ENCODE assay signal across 11 mouse cellular contexts in the genomic region with DNA sequence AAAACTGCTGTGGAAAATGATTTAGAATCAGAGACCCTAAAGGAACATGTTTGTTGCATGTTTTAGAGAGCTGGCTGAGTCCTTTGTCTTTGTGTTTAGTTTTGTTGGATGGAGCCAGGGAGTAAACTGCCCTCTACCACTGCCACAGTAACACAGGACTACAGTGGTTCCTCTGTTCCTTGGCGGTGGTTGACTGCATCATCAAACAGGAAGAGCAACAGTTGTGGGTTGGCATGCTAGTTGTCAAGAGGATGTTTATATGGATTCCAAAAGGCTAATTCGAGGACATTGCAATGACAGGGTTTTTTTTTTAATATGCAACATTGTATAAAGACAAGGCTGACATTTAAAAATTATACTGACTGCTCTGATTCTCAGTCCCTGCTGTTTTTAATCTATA. TPM values are rescaled to one million over a fixed set of nuclear protein-coding genes. Genes with fewer than 3 reads are reported as not detected.
A peak's percentile ranks its signal among the peaks of the same experiment; 100 is the strongest.
DNase-seq lines count a peak whose midpoint lies in the region; ATAC-seq lines count a peak whose summit lies in the region.
"Had no signal": no experiment of that assay in that cellular context is flagged by ENCODE, and none has a peak within 500 bp of the region (broad histone marks: within the 10 kb centered on the region; RNA-seq: fewer than 3 reads in every experiment).

No protein-coding gene starts in this region.

- H3K27me3 ChIP-seq in intestine, embryonic 15.5 days (replicated peaks) = no peaks in the 10 kb centered on the region
- no peaks in the 10 kb centered on the region for H3K27me3 ChIP-seq in intestine, embryonic 16.5 days (replicated peaks; ENCODE audit: control insufficient read depth, insufficient read depth, low read length)
- H3K27me3 ChIP-seq in embryonic facial prominence, embryonic 10.5 days (replicated peaks; ENCODE audit: low read depth, poor library complexity, severe bottlenecking) = no peaks in the 10 kb centered on the region
- H3K27me3 ChIP-seq in lung, embryonic 16.5 days (ENCODE audit: control insufficient read depth, insufficient read depth, low read depth, low read length) = no peaks in the 10 kb centered on the region

- H3K9me3 ChIP-seq in intestine, embryonic 15.5 days = no peaks in the 10 kb centered on the region
- no peaks in the 10 kb centered on the region for H3K9me3 ChIP-seq in intestine, embryonic 16.5 days (ENCODE audit: control insufficient read depth, low read length)
- no peaks in the 10 kb centered on the region for H3K9me3 ChIP-seq in embryonic facial prominence, embryonic 10.5 days
- no peaks in the 10 kb centered on the region for H3K9me3 ChIP-seq in lung, embryonic 16.5 days (ENCODE audit: control insufficient read depth, low read length)

- ATAC-seq in intestine, embryonic 15.5 days = no peak
- no peak for ATAC-seq in intestine, embryonic 16.5 days
- ATAC-seq in lung, embryonic 16.5 days (ENCODE audit: low read depth) = peak; percentile 69; the same call in 1 of the 2 replicates
- no peak for ATAC-seq in cerebellum, adult (ENCODE audit: insufficient number of reproducible peaks, low FRiP score, low TSS enrichment)

- H3K4me2 ChIP-seq in intestine, embryonic 15.5 days (replicated peaks) = no peak overlapping the region
- no peak overlapping the region for H3K4me2 ChIP-seq in intestine, embryonic 16.5 days (ENCODE audit: low read depth, low read length)
- H3K4me2 ChIP-seq in lung, embryonic 16.5 days (ENCODE audit: low read depth, low read length) = no peak overlapping the region

- H3K4me1 ChIP-seq in intestine, embryonic 15.5 days (replicated peaks) = no peaks in the 10 kb centered on the region
- H3K4me1 ChIP-seq in intestine, embryonic 16.5 days (ENCODE audit: control insufficient read depth, insufficient read depth, low read length) = peaks cover 4% of the 10 kb centered on the region; the same call in 1 of the 2 replicates
- H3K4me1 ChIP-seq in embryonic facial prominence, embryonic 10.5 days = peaks cover 18% of the 10 kb centered on the region
- H3K4me1 ChIP-seq in lung, embryonic 16.5 days (replicated peaks; ENCODE audit: control insufficient read depth, insufficient read depth, low read length) = peaks cover 21% of the 10 kb centered on the region

- DNase-seq in 416B (ENCODE audit: low read depth) (peak; percentile 71), MN1 (ENCODE audit: low spot score) (no peak)
- DNase-seq in embryonic facial prominence, embryonic 10.5 days (ENCODE audit: low spot score) = no peak
- no peak for DNase-seq in layer of hippocampus, postnatal 14 days (ENCODE audit: low spot score in 2 of 2)
- DNase-seq: cerebellum, postnatal 36 days; kidney, postnatal 4 days had no signal

- no peak overlapping the region for H3K9ac ChIP-seq in intestine, embryonic 15.5 days
- no peak overlapping the region for H3K9ac ChIP-seq in intestine, embryonic 16.5 days (ENCODE audit: low read depth, low read length)
- no peak overlapping the region for H3K9ac ChIP-seq in lung, embryonic 16.5 days (ENCODE audit: low read length)

- no peak overlapping the region for H3K4me3 ChIP-seq in intestine, embryonic 15.5 days (replicated peaks)
- H3K4me3 ChIP-seq in intestine, embryonic 16.5 days (ENCODE audit: low read length) = no peak overlapping the region
- no peak overlapping the region for H3K4me3 ChIP-seq in embryonic facial prominence, embryonic 10.5 days
- H3K4me3 ChIP-seq in lung, embryonic 16.5 days (ENCODE audit: low read length) = no peak overlapping the region

- H3K27ac ChIP-seq in intestine, embryonic 15.5 days = peak overlapping the region; percentile 57; the same call in 1 of the 2 replicates
- H3K27ac ChIP-seq in intestine, embryonic 16.5 days (ENCODE audit: low read length) = no peak overlapping the region
- peak overlapping the region; percentile 54; the same call in 1 of the 2 replicates for H3K27ac ChIP-seq in embryonic facial prominence, embryonic 10.5 days (replicated peaks)
- H3K27ac ChIP-seq in lung, embryonic 16.5 days (ENCODE audit: low read length) = peak overlapping the region; percentile 78
- H3K27ac ChIP-seq: macrophage had no signal

- 39% methylated on average over 2 of the region's 2 CpGs for WGBS in intestine, embryonic 15.5 days
- WGBS in intestine, embryonic 16.5 days = 50% methylated on average over 2 of the region's 2 CpGs
- 67% methylated on average over 2 of the region's 2 CpGs for WGBS in embryonic facial prominence, embryonic 10.5 days
- 31% methylated on average over 2 of the region's 2 CpGs for WGBS in lung, embryonic 16.5 days

- H3K36me3 ChIP-seq in intestine, embryonic 15.5 days = no peaks in the 10 kb centered on the region
- no peaks in the 10 kb centered on the region for H3K36me3 ChIP-seq in intestine, embryonic 16.5 days (ENCODE audit: control insufficient read depth, insufficient read depth, low read length)
- H3K36me3 ChIP-seq in embryonic facial prominence, embryonic 10.5 days (replicated peaks) = no peaks in the 10 kb centered on the region
- H3K36me3 ChIP-seq in lung, embryonic 16.5 days (ENCODE audit: control insufficient read depth, insufficient read depth, low read length) = no peaks in the 10 kb centered on the region

RNA-seq across cellular contexts. Expression of gene Cyth3, which starts 47.6 kb away (rescaled TPM):
- 43.7 and 44.3 TPM in 2 replicates for polyA plus RNA-seq in intestine, embryonic 15.5 days (2015; fragmentation: Nextera tagmentation; extraction: Ambion mirVana)
- 42.5 and 43.3 TPM in 2 replicates for polyA plus RNA-seq in intestine, embryonic 16.5 days (2015; fragmentation: Nextera tagmentation; extraction: Ambion mirVana)
- polyA plus RNA-seq in embryonic facial prominence, embryonic 10.5 days (2016; fragmentation: Nextera tagmentation; extraction: Ambion mirVana) = 40.4 and 48.1 TPM in 2 replicates
- polyA plus RNA-seq in lung, embryonic 16.5 days (2015; fragmentation: Nextera tagmentation; extraction: Ambion mirVana) = 61.5 and 65.7 TPM in 2 replicates
- 10 to 100 TPM; 48.1 to 52.4 TPM for total RNA-seq in layer of hippocampus, postnatal 14 days (2021)
